Comparison of ENCODE assay signal across 9 mouse cellular contexts in the genomic region with DNA sequence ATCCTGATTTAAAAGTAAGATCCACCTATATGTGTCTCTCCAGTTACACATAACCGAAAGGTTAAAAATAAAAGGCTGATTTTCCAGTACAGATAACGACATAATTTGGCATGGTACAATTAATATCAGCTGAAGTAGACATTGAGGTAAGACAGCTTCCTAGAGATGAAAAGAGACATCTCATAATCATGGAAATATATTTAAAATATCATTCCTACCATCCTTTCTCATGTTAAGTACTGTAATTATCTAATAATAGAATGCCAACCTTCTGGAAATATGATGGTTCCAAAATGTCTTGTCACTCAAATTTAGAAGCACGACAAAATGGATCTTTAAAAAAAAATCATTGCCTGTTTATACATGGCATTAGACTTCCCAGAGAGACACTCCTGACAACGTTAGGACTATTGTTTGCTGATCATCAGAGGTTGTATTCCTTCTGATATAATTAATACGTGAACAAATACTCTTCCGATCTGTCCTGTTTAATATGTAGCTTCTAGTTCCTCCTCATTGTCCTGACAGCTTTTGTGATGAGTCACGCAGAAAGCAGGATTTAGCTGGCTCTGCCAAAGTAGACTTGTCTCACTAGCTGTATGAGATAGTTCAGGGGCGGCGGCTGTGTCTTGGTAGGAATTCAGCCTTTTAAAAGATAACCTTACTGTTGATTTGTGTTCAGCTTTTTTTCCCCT. TPM values are rescaled to one million over a fixed set of nuclear protein-coding genes. Genes with fewer than 3 reads are reported as not detected.
A peak's percentile ranks its signal among the peaks of the same experiment; 100 is the strongest.
DNase-seq lines count a peak whose midpoint lies in the region; TF ChIP-seq lines count a peak whose summit lies in the region.
"Had no signal": no experiment of that assay in that cellular context is flagged by ENCODE, and none has a peak within 500 bp of the region (broad histone marks: within the 10 kb centered on the region; RNA-seq: fewer than 3 reads in every experiment).

No protein-coding gene starts in this region.

- TF ChIP-seq POLR2A in brain, embryonic 14.5 days (IDR thresholded peaks at IDR 0.05; ENCODE audit: borderline replicate concordance, extremely low read depth, insufficient read depth, insufficient read length, poor library complexity, severe bottlenecking) = no peak

- peak; percentile 26 for DNase-seq in gastrocnemius, adult 18-20 months (ENCODE audit: low spot score)
- DNase-seq in gastrocnemius, postnatal 14 days = no peak
- peak; percentile 57 to 72 for DNase-seq in left cerebral cortex, postnatal 14 days (ENCODE audit: low spot score in 2 of 2)
- no peak for DNase-seq in left cerebral cortex, adult 11 months (ENCODE audit: low spot score)
- DNase-seq in Muller cell, postnatal 12 days (ENCODE audit: inconsistent ontology term) = peak; percentile 80
- DNase-seq in brain, embryonic 14.5 days (ENCODE audit: low read depth) = peak; percentile 59
- no peak for DNase-seq in T-cell, adult 2 months (ENCODE audit: low spot score)
- DNase-seq: cerebellum, adult 9-10 months; lung, adult 2 months had no signal

- TF ChIP-seq CTCF in brain, embryonic 14.5 days (IDR thresholded peaks at IDR 0.05; ENCODE audit: borderline replicate concordance, extremely low read depth, insufficient read depth, insufficient read length) = no peak

- intact Hi-C loops in gastrocnemius, postnatal 14 days (cut with DNase I; ENCODE audit: low total_unique reads) = no loop called here
- intact Hi-C loops in left cerebral cortex, postnatal 14 days (cut with DNase I) = no loop called here

RNA-seq across cellular contexts. Expression of gene Ndufb4, which starts 50.4 kb away (rescaled TPM):
- total RNA-seq in gastrocnemius, adult 18-20 months (2021) = 100 to 1,000 TPM; 198 to 200 TPM
- 100 to 1,000 TPM; 142 to 157 TPM for total RNA-seq in gastrocnemius, postnatal 14 days (2021)
- total RNA-seq in left cerebral cortex, postnatal 14 days (2021) = 10 to 100 TPM; 73.9 to 77.1 TPM
- polyA plus RNA-seq in brain, embryonic 14.5 days (2012; rRNA removed) = 41.7 and 67.5 TPM in 2 replicates

Comparison
In these comparisons a context has a peak if more than half of its experiments do, and no peak if none do; other contexts are left out.
1. DNase-seq: peak in gastrocnemius, adult 18-20 months (single experiment), left cerebral cortex, postnatal 14 days (2 of 2), Muller cell, postnatal 12 days (single experiment) and brain, embryonic 14.5 days (single experiment); none in gastrocnemius, postnatal 14 days (single experiment), left cerebral cortex, adult 11 months (single experiment) and T-cell, adult 2 months (single experiment).